Mouse (Mus musculus): Measurements from ENCODE around the gene Ldhc.

DNA sequence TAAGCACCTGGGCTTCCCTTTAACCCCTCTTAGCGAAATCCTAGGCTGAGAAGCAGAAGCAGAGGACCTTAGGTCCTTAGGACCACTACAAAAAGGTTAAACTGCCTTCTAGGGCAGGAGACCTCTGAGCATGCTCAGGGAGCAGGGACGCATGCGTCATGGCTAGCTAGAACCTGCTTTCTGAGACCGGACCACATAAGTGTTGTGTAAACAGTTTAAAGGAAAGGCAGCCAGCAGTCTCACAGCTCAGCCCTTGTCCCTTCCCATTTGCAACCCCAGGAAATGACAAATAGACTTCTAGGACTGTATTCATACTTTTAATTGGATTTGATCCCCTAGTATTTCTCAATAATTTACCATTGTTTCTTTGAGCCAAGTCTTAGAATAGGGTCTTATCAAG lies 20.7 kb upstream of the Ldhc start:
- TF ChIP-seq CTCF (IDR thresholded peaks at IDR 0.05; ENCODE audit: insufficient read depth, low read depth, low read length), result no peak
- TF ChIP-seq POLR2A (IDR thresholded peaks at IDR 0.05; ENCODE audit: insufficient read depth, low read depth, low read length), result no peak

Measured in olfactory bulb, adult 2 months (tissue).